Mouse (Mus musculus) limb, embryonic 10.5 days (tissue): Measurements from ENCODE around the gene Crabp2. TPM values are rescaled to one million over a fixed set of nuclear protein-coding genes. Genes with fewer than 3 reads are reported as not detected.

Experiments used
- DNase-seq: peaks from one replicate; pipeline ENCODE4 v3.0.0-alpha.2; 2017; ENCODE audit warnings: low spot score
- H3K27ac ChIP-seq: fragments of 300-500 bp; sonication (generic); 2 replicates; pipeline ENCODE4 v1.5.1; 2016; ENCODE audit warnings: mild to moderate bottlenecking
- H3K27me3 ChIP-seq: fragments of 300-500 bp; sonication (generic); 2 replicates; pipeline ENCODE4 v1.6.1; 2016; ENCODE audit warnings: low read depth, mild to moderate bottlenecking; ENCODE audit not compliant: poor library complexity, severe bottlenecking
- H3K36me3 ChIP-seq: fragments of 300-500 bp; sonication (generic); 2 replicates; pipeline ENCODE4 v1.6.1; 2016; ENCODE audit warnings: mild to moderate bottlenecking, moderate library complexity
- H3K4me1 ChIP-seq: fragments of 300-500 bp; sonication (generic); 2 replicates; pipeline ENCODE4 v1.6.1; 2016
- H3K4me3 ChIP-seq: fragments of 300-500 bp; sonication (generic); 2 replicates; pipeline ENCODE4 v1.5.1; 2016; ENCODE audit warnings: mild to moderate bottlenecking, moderate library complexity
- H3K9me3 ChIP-seq: fragments of 300-500 bp; sonication (generic); replicated peaks from 2 replicates; pipeline ENCODE4 v1.6.1; 2016; ENCODE audit warnings: mild to moderate bottlenecking
- WGBS: fragments of 180-500 bp; shearing (Covaris S2); methylation state at CpG from one replicate; pipeline ENCODE4 v1.1.7; 2016; 5-methylcytosine and 5-hydroxymethylcytosine counted together
- polyA plus RNA-seq: library from polyadenylated mRNA; unstranded; fragments of >200 nt; fragmentation: Nextera tagmentation; extraction: Ambion mirVana; gene quantifications from 2 replicates; pipeline ENCODE4 v1.2.1, GENCODE M21; 2016

Crabp2 gene
- polyA plus RNA-seq, 1 experiment from 2014 or later, result 944 TPM

- DNase-seq, result no peak
- Histone ChIP-seq H3K27ac (no peak overlapping the region), H3K4me1 (peaks cover 26% of the 10 kb centered on the region), H3K9me3 (no peaks in the 10 kb centered on the region), H3K27me3 (no peaks in the 10 kb centered on the region), H3K36me3 (peaks cover 83% of the 10 kb centered on the region), H3K4me3 (no peak overlapping the region)
- WGBS, result 77% methylated on average over 4 of the region's 4 CpGs
Measured at GRCm38 (mm10) chr3:87934501-87934900, 14.0 kb upstream of the Crabp2 start.

GRCm38 (mm10) chr3:87935201-87935600 is 13.3 kb upstream of the Crabp2 start:
- Histone ChIP-seq H3K36me3 (peaks cover 90% of the 10 kb centered on the region), H3K4me3 (no peak overlapping the region), H3K27ac (no peak overlapping the region), H3K27me3 (no peaks in the 10 kb centered on the region), H3K9me3 (no peaks in the 10 kb centered on the region), H3K4me1 (peaks cover 26% of the 10 kb centered on the region)
- WGBS, result 86% methylated on average over 4 of the region's 4 CpGs
- DNase-seq, result no peak

DNA sequence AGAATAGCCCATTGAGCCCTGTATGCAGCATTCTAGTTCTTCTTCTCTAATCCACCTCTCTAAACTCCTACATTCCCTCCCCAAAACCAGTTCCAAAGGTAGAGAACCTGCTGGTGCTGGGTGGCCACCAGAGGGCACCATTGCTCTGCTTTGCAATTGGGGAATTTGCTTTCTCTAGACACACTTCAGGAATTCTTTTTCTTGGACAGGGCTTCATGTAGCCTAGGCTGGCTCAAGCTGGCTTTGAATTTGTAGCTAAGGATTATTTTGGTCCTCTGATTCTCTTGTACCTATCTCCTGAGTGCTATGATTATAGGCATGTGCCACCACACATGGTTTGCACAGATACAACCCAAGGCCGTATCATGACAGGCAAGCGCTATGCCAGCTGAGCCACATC is 12.7 kb upstream of the Crabp2 start:
- Histone ChIP-seq H3K27me3 (no peaks in the 10 kb centered on the region), H3K27ac (no peak overlapping the region; the same call in 1 of the 2 replicates), H3K4me3 (no peak overlapping the region), H3K36me3 (peaks cover 96% of the 10 kb centered on the region), H3K9me3 (no peaks in the 10 kb centered on the region), H3K4me1 (peaks cover 26% of the 10 kb centered on the region)
- peak; percentile 93 for DNase-seq
- 97% methylated on average over 2 of the region's 2 CpGs for WGBS

GRCm38 (mm10) chr3:87940611-87941010 is 7.9 kb upstream of the Crabp2 start:
- WGBS, result 81% methylated on average over 5 of the region's 5 CpGs
- Histone ChIP-seq H3K4me1 (peaks cover 31% of the 10 kb centered on the region), H3K27ac (no peak overlapping the region), H3K9me3 (no peaks in the 10 kb centered on the region), H3K36me3 (peaks cover 95% of the 10 kb centered on the region), H3K4me3 (no peak overlapping the region), H3K27me3 (no peaks in the 10 kb centered on the region)
- no peak for DNase-seq

DNA sequence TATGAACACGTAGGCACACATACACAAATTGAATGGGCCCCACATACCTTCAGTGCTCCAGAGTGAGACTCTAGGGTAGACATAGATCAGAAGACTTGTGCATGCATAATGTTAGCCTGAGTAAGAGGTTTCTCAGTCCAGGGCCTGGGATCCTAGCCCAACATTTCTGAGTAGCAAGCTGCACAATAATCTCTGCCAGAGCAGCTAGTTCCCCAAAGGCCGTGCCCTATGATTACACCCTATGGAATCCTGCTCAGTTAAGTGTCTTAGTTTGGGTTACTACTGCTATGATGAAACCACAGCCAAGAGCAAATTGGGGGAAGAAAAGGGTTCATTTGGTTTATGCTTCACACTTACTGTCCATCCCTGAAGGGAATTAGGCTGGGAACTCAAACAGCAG is 6.0 kb upstream of the Crabp2 start:
- H3K27ac ChIP-seq, result no peak overlapping the region
- no peak overlapping the region for H3K4me3 ChIP-seq
- peaks cover 44% of the 10 kb centered on the region for H3K4me1 ChIP-seq
- 96% methylated on average over 2 of the region's 2 CpGs for WGBS
- peaks cover 76% of the 10 kb centered on the region for H3K36me3 ChIP-seq
- no peaks in the 10 kb centered on the region for H3K9me3 ChIP-seq
- H3K27me3 ChIP-seq, result no peaks in the 10 kb centered on the region
- no peak for DNase-seq

DNA sequence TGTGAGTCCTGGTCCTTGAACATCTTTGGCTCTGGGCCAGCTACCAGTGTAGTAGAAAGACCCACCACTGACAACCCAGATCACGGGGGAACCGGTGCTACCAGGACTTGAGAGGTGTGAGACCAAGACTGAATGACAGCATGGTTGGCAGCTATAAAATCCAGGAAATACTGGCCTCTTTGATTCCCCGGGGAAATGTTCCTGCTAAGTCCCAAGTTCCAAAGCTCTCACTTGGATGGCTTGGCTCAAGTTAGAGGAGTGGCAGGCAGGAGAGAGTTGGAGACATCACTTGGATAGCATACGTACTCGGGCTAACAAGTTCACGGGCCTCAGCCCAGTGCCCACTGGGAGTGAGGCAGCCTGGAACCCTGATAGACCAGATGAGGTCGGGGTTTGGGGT is 4.9 kb upstream of the Crabp2 start:
- Histone ChIP-seq H3K4me3 (no peak overlapping the region), H3K9me3 (no peaks in the 10 kb centered on the region), H3K4me1 (peaks cover 55% of the 10 kb centered on the region), H3K36me3 (peaks cover 65% of the 10 kb centered on the region), H3K27ac (peak overlapping the region; percentile 53; the same call in 1 of the 2 replicates), H3K27me3 (no peaks in the 10 kb centered on the region)
- no peak for DNase-seq
- WGBS, result 58% methylated on average over 7 of the region's 7 CpGs

- no peaks in the 10 kb centered on the region for H3K27me3 ChIP-seq
- peaks cover 68% of the 10 kb centered on the region for H3K4me1 ChIP-seq
- DNase-seq, result peak; percentile 49
- WGBS, result 29% methylated on average over 4 of the region's 4 CpGs
- H3K27ac ChIP-seq, result peak overlapping the region; percentile 93
- peaks cover 51% of the 10 kb centered on the region for H3K36me3 ChIP-seq
- no peaks in the 10 kb centered on the region for H3K9me3 ChIP-seq
- H3K4me3 ChIP-seq, result peak overlapping the region; percentile 75
Measured at GRCm38 (mm10) chr3:87944838-87945600, 3.4 kb upstream of the Crabp2 start.

GRCm38 (mm10) chr3:87945781-87946540 is 2.5 kb upstream of the Crabp2 start:
- Histone ChIP-seq H3K9me3 (no peaks in the 10 kb centered on the region), H3K4me1 (peaks cover 77% of the 10 kb centered on the region), H3K36me3 (peaks cover 44% of the 10 kb centered on the region), H3K4me3 (peak overlapping the region; percentile 75), H3K27me3 (no peaks in the 10 kb centered on the region), H3K27ac (peak overlapping the region; percentile 93)
- WGBS, result 6% methylated on average over 12 of the region's 12 CpGs
- DNase-seq, result peak; percentile 76

DNA sequence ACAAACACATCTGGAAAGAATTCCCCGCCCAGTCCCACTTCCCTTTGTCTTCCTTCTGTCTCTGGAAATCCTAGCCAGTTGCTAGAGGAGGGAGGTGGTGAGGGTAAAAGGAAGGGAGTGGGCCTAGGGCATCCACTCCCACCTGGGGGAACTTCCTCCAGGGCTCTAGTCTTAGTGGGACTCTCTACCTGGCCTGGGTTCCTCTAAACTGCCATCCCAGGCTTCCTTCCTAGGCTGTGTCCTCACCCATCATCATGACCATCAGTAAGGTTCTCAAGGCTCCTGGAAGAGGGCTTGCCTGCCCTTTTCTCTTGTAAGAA is 2.0 kb upstream of the Crabp2 start:
- Histone ChIP-seq H3K27ac (peak overlapping the region; percentile 93), H3K9me3 (no peaks in the 10 kb centered on the region), H3K4me3 (peak overlapping the region; percentile 75), H3K4me1 (peaks cover 83% of the 10 kb centered on the region), H3K36me3 (peaks cover 44% of the 10 kb centered on the region), H3K27me3 (no peaks in the 10 kb centered on the region)
- 7% methylated on average over 1 of the region's 1 CpGs for WGBS
- DNase-seq, result no peak

- peak overlapping the region; percentile 93 for H3K27ac ChIP-seq
- peak; percentile 72 for DNase-seq
- H3K27me3 ChIP-seq, result no peaks in the 10 kb centered on the region
- WGBS, result 1% methylated on average over 26 of the region's 26 CpGs
- H3K4me1 ChIP-seq, result peaks cover 90% of the 10 kb centered on the region
- H3K36me3 ChIP-seq, result peaks cover 44% of the 10 kb centered on the region
- H3K4me3 ChIP-seq, result peak overlapping the region; percentile 75
- no peaks in the 10 kb centered on the region for H3K9me3 ChIP-seq
Measured at GRCm38 (mm10) chr3:87947056-87947810, 1.2 kb upstream of the Crabp2 start.

DNA sequence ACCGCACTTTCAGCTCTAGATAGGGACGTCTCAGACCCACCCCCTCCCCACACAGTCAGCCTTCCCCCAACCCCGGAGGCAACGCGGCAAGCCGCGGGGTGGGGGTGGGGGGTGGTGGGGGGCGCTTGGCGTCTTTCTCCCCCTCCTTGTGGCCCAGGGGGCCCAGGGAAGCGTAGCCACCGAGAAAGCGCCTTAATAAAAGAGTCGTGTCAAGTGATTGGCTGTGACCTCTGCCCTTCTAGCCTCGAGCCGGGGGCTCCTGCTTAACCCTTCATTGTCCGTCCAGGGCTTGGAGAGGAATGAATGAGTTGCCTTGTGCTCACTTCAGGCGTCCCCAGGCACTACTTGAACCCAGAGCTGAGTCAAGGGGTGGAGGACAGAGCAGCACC is 661 bp upstream of the Crabp2 start:
- Histone ChIP-seq H3K27ac (peak overlapping the region; percentile 93), H3K27me3 (no peaks in the 10 kb centered on the region), H3K4me3 (peak overlapping the region; percentile 75), H3K4me1 (peaks cover 96% of the 10 kb centered on the region), H3K36me3 (peaks cover 45% of the 10 kb centered on the region), H3K9me3 (no peaks in the 10 kb centered on the region)
- 1% methylated on average over 17 of the region's 17 CpGs for WGBS
- DNase-seq, result peak; percentile 87

- Histone ChIP-seq H3K36me3 (peaks cover 47% of the 10 kb centered on the region), H3K27ac (peak overlapping the region; percentile 93), H3K4me1 (peaks cover 85% of the 10 kb centered on the region), H3K27me3 (no peaks in the 10 kb centered on the region), H3K4me3 (peak overlapping the region; percentile 75), H3K9me3 (no peaks in the 10 kb centered on the region)
- peak; percentile 53 for DNase-seq
- under 1% methylated on average over 16 of the region's 16 CpGs for WGBS
Measured at GRCm38 (mm10) chr3:87949266-87949954, 944 bp downstream of the Crabp2 start.
